Mouse (Mus musculus) liver, embryonic 16.5 days (tissue): Measurements from ENCODE around the gene Cdh23. TPM values are rescaled to one million over a fixed set of nuclear protein-coding genes. Genes with fewer than 3 reads are reported as not detected.

Experiments
- ATAC-seq: fragments of 200-750 bp; cut with Nextera tagmentation; 2 replicates; pipeline ENCODE4 v1.8.0; 2017; ENCODE audit warnings: low read depth, mild to moderate bottlenecking, moderate number of reproducible peaks, moderate library complexity
- H3K27ac ChIP-seq: fragments of 300-500 bp; sonication (generic); 2 replicates; pipeline ENCODE4 v1.5.1; 2014; ENCODE audit warnings: mild to moderate bottlenecking, low read length
- H3K27me3 ChIP-seq: fragments of 300-500 bp; sonication (generic); 2 replicates; pipeline ENCODE4 v1.6.1; 2014; ENCODE audit warnings: low read depth, low read length, mixed read lengths; ENCODE audit not compliant: control insufficient read depth, insufficient read depth
- H3K36me3 ChIP-seq: fragments of 300-500 bp; sonication (generic); 2 replicates; pipeline ENCODE4 v1.6.1; 2014; ENCODE audit warnings: mild to moderate bottlenecking; ENCODE audit not compliant: control insufficient read depth, insufficient read depth
- H3K4me1 ChIP-seq: fragments of 300-500 bp; sonication (generic); 2 replicates; pipeline ENCODE4 v1.6.1; 2014; ENCODE audit warnings: low read depth, low read length, mixed read lengths; ENCODE audit not compliant: control insufficient read depth
- H3K4me2 ChIP-seq: fragments of 300-500 bp; sonication (generic); 2 replicates; pipeline ENCODE4 v1.6.1; 2014; ENCODE audit warnings: low read depth, low read length, mixed read lengths
- H3K4me3 ChIP-seq: fragments of 300-500 bp; sonication (generic); 2 replicates; pipeline ENCODE4 v1.5.1; 2014; ENCODE audit warnings: low read depth, mild to moderate bottlenecking, low read length
- H3K9ac ChIP-seq: fragments of 300-500 bp; sonication (generic); 2 replicates; pipeline ENCODE4 v1.6.1; 2014; ENCODE audit warnings: low read depth, low read length
- H3K9me3 ChIP-seq: fragments of 300-500 bp; sonication (generic); replicated peaks from 2 replicates; pipeline ENCODE4 v1.6.1; 2016; ENCODE audit warnings: low read length; ENCODE audit not compliant: control insufficient read depth
- WGBS: fragments of 180-500 bp; shearing (Covaris S2); extraction: QIAGEN DNeasy Blood & Tissue Kit; methylation state at CpG from one replicate; pipeline ENCODE4 v1.1.7; 2014; ENCODE audit not compliant: insufficient replicate concordance; 5-methylcytosine and 5-hydroxymethylcytosine counted together
- polyA plus RNA-seq: library from polyadenylated mRNA; unstranded; fragments of >200 nt; fragmentation: Nextera tagmentation; extraction: Ambion mirVana; gene quantifications from 2 replicates; pipeline ENCODE4 v1.2.1, GENCODE M21; 2015

The Cdh23 gene
- polyA plus RNA-seq, 1 experiment from 2014 or later: 0.65 TPM

- H3K27ac ChIP-seq: no peak overlapping the region
- no peak overlapping the region for H3K4me3 ChIP-seq
- peaks cover 14% of the 10 kb centered on the region for H3K4me1 ChIP-seq
- ATAC-seq: no peak
- H3K9ac ChIP-seq: no peak overlapping the region
- H3K9me3 ChIP-seq: no peaks in the 10 kb centered on the region; the same call in 1 of the 2 replicates
- H3K4me2 ChIP-seq: no peak overlapping the region
- H3K36me3 ChIP-seq: no peaks in the 10 kb centered on the region
- no peaks in the 10 kb centered on the region for H3K27me3 ChIP-seq
- WGBS: 77% methylated on average over 15 of the region's 15 CpGs
These were observed 113.3 kb downstream of the Cdh23 start for GRCm38 (mm10) chr10:60582956-60583355.

GRCm38 (mm10) chr10:60580666-60581065, 115.6 kb downstream of the Cdh23 start:
- H3K27me3 ChIP-seq: no peaks in the 10 kb centered on the region
- no peak overlapping the region for H3K4me3 ChIP-seq
- WGBS: 84% methylated on average over 15 of the region's 15 CpGs

DNA sequence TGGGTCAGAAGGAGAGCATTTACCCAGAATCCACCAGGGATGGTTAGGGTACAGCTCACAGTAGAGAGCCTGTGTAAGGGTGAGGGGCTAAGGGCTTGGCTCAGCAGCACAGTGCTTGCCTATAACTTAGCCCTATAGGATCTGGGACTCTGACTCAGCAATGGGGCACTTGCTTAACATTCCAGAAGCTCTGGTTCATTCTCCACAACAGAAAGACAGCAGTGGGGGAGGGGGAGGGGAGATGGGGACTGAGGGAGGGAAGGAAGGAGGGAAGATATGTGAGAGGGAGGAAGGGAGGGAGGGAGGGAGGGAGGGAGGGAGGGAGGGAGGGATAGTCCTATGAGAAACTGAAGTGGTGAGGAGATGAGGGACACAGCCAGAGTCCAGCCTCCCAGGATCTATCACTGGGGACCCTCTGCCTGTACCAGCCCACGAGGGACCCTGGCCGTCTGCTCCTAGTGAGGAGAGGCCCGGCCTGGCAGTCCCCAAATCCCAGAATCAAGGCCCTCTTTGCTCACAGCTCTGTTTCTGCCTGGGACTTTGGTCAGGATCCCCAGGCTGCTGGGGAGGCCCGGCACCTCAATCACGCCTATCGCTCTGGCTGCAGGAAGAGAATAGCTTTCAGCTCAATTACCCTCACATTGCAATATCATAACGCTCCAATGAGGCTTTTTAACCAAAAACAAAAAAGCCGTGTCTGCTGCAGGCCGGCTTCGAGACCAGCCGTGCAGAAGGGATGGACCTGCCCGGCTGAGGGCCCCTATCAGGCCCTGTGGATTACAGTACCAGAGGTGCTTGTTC, 117.4 kb downstream of the Cdh23 start:
- H3K9ac ChIP-seq: no peak overlapping the region
- ATAC-seq: no peak
- H3K27me3 ChIP-seq: no peaks in the 10 kb centered on the region
- 83% methylated on average over 12 of the region's 12 CpGs for WGBS
- H3K27ac ChIP-seq: peak overlapping the region; percentile 92
- H3K4me3 ChIP-seq: no peak overlapping the region
- H3K9me3 ChIP-seq: no peaks in the 10 kb centered on the region; the same call in 1 of the 2 replicates
- H3K4me1 ChIP-seq: peaks cover 28% of the 10 kb centered on the region
- H3K4me2 ChIP-seq: 0 out of 2 replicates have a peak overlapping the region, but pooled peaks have one; percentile 24
- H3K36me3 ChIP-seq: no peaks in the 10 kb centered on the region

More at GRCm38 (mm10) chr10:60580666-60581065, 115.6 kb downstream of the Cdh23 start:
- Histone ChIP-seq H3K9me3 (no peaks in the 10 kb centered on the region; the same call in 1 of the 2 replicates), H3K4me1 (peaks cover 28% of the 10 kb centered on the region), H3K36me3 (no peaks in the 10 kb centered on the region), H3K9ac (no peak overlapping the region), H3K27ac (no peak overlapping the region), H3K4me2 (no peak overlapping the region)
- ATAC-seq: no peak

DNA sequence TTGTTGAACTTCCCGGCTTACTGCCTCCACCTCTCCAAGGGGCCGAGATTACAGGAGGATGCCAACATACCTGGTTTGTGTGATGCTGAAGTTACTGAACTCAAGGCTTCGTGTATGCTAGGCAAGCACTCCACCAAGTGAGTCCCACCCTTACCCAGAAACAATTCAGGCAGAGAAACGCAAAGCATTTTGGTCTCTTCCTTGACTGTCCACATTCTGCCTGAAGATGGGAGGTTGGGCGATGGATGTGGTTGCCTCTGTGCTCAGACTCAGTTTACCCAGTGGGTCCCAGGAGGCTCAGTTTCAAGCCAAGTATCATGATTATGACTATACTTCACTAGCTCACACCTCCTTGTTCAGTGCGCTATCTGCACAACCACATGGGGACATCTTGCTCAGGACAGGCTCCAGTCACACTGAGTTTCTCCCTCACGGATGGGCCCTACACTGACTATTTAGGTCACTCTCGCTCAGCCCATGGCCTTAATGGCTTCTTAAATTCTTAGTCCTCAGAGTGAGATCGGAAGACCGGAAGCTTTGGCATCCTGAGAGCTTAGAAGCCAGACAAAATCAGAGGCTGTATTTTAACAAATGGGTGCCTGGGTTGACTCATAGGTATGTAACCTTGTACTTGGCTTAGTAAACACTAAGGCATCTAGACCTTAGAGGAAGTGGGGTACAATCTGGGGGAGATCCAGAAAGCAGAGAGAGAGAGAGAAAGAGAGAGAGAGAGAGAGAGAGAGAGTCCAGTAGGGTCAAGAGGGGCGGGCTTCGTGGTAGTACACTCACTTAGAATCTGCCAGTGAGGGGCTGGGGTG, 118.2 kb downstream of the Cdh23 start:
- Histone ChIP-seq H3K4me2 (peak overlapping the region; percentile 24), H3K9ac (peak overlapping the region; percentile 41), H3K9me3 (no peaks in the 10 kb centered on the region; the same call in 1 of the 2 replicates), H3K27me3 (no peaks in the 10 kb centered on the region), H3K27ac (peak overlapping the region; percentile 92), H3K4me3 (no peak overlapping the region; the same call in 1 of the 2 replicates), H3K4me1 (peaks cover 28% of the 10 kb centered on the region), H3K36me3 (no peaks in the 10 kb centered on the region)
- peak; percentile 83 for ATAC-seq
- 59% methylated on average over 12 of the region's 12 CpGs for WGBS

DNA sequence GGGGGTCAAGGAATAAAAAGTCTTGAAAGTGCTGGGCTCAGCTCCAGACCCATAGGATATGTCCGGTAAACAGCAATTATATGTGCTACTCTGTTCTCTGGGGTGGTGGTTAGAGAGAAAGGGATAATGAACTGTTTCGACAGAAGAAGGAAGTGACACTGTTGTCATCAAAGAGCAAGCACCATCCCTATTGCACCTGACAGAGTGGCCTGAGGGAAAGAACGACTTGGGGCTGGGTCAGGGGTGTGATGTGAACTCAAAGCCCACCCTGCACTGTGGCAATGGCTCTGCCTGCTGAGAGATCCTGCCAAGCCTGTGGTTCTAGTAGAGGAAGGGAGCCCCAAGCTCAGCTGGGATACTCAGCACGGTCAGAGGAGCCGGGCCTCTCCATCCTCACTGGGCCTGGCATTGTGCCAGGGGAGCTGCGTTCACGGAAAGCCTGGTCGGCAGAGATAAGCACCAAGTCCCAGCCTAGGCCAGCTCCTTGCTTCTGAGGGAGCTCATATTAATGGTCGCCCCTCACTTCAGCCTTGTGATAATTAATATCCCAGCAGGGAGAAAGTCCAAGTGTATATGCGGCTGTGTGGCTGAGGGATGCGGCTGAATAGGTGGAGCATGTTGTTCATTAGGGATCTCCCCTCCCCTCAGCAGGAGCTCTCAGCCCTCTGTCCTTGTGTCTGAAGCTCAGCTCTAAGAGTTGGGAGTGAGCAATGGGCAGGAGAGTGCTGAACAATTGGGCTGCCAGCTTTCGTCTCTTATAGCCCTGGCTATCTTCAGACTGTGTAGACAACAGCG, 119.0 kb downstream of the Cdh23 start:
- Histone ChIP-seq H3K9ac (peak overlapping the region; percentile 41), H3K36me3 (no peaks in the 10 kb centered on the region), H3K9me3 (no peaks in the 10 kb centered on the region; the same call in 1 of the 2 replicates), H3K27me3 (no peaks in the 10 kb centered on the region), H3K4me1 (peaks cover 28% of the 10 kb centered on the region), H3K27ac (peak overlapping the region; percentile 92), H3K4me2 (peak overlapping the region; percentile 34), H3K4me3 (no peak overlapping the region; the same call in 1 of the 2 replicates)
- ATAC-seq: peak; percentile 94
- WGBS: 21% methylated on average over 13 of the region's 13 CpGs

- no peak overlapping the region for H3K4me3 ChIP-seq
- 78% methylated on average over 3 of the region's 3 CpGs for WGBS
These were observed 121.4 kb downstream of the Cdh23 start for GRCm38 (mm10) chr10:60574851-60575250.

GRCm38 (mm10) chr10:60571491-60571890, 124.8 kb downstream of the Cdh23 start:
- Histone ChIP-seq H3K9me3 (no peaks in the 10 kb centered on the region), H3K4me1 (peaks cover 2% of the 10 kb centered on the region; the same call in 1 of the 2 replicates), H3K27ac (no peak overlapping the region), H3K4me2 (no peak overlapping the region), H3K36me3 (no peaks in the 10 kb centered on the region), H3K27me3 (peaks cover 6% of the 10 kb centered on the region), H3K4me3 (no peak overlapping the region), H3K9ac (no peak overlapping the region)
- ATAC-seq: no peak
- 61% methylated on average over 4 of the region's 4 CpGs for WGBS

More at GRCm38 (mm10) chr10:60574851-60575250, 121.4 kb downstream of the Cdh23 start:
- Histone ChIP-seq H3K4me1 (peaks cover 28% of the 10 kb centered on the region), H3K4me2 (no peak overlapping the region), H3K9ac (no peak overlapping the region), H3K27me3 (no peaks in the 10 kb centered on the region), H3K9me3 (no peaks in the 10 kb centered on the region; the same call in 1 of the 2 replicates), H3K36me3 (no peaks in the 10 kb centered on the region), H3K27ac (no peak overlapping the region)
- no peak for ATAC-seq

DNA sequence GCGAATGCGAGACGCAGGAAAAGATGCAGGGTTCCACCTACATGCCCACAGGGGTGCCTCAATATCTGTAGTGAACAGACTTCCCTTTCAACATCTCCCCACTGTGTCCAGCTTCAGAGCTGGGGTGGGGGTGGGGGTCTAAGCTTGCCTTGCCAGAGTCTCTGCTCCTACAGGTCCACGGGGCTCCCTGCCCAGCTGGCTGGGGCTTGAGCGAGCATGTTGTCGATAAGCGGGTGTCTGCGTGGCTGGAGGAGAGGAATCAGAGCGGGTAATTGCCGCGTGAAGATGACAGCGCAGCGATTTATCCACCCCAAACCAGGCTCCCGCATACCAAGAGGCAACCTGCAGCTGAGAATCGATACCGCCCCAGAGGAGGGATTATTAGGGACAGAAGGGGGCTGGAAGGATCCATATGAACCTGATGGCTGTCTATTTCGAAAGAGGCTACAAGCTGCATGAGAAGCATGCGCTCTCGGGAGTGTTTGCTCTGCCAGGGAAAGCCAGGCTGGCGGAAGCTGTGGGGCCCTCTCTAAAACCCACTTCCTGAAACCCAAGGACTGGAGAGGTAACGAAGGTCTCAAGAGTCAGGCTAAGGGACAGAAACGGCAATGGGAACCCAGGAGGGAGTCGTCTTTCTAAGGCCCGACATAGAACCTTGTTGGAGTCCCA, 129.8 kb downstream of the Cdh23 start:
- H3K27ac ChIP-seq: no peak overlapping the region
- peaks cover 9% of the 10 kb centered on the region for H3K27me3 ChIP-seq
- ATAC-seq: no peak
- no peaks in the 10 kb centered on the region for H3K9me3 ChIP-seq
- H3K9ac ChIP-seq: no peak overlapping the region
- WGBS: 6% methylated on average over 24 of the region's 24 CpGs
- 0 out of 2 replicates have a peak overlapping the region, but pooled peaks have one; percentile 18 for H3K4me3 ChIP-seq
- no peaks in the 10 kb centered on the region for H3K36me3 ChIP-seq
- H3K4me1 ChIP-seq: no peaks in the 10 kb centered on the region; the same call in 1 of the 2 replicates
- peak overlapping the region; percentile 38 for H3K4me2 ChIP-seq
